Mouse (Mus musculus) G1E (cell line): ENCODE measurements around the gene Smarcd2. TPM values are rescaled to one million over a fixed set of nuclear protein-coding genes. Genes with fewer than 3 reads are reported as not detected.

ENCODE experiments used
- ATAC-seq: 2 replicates; pipeline ENCODE4 v1.8.0; 2016; ENCODE audit warnings: mild to moderate bottlenecking; ENCODE audit not compliant: insufficient number of reproducible peaks, poor library complexity, low FRiP score, severe bottlenecking; ENCODE audit errors: extremely low read depth
- DNase-seq: peaks from one replicate; pipeline ENCODE4 v3.0.0; 2012; ENCODE audit warnings: low spot score
- H3K27me3 ChIP-seq: 2 replicates; pipeline ENCODE4 v1.6.1; 2012; ENCODE audit warnings: mild to moderate bottlenecking, low read length, inconsistent platforms; ENCODE audit not compliant: insufficient read depth
- H3K36me3 ChIP-seq: replicated peaks from 2 replicates; pipeline ENCODE3; 2012; ENCODE audit warnings: mild to moderate bottlenecking, inconsistent platforms
- H3K4me1 ChIP-seq: 2 replicates; pipeline ENCODE4 v1.6.1; 2012; ENCODE audit warnings: low read depth, low read length, inconsistent platforms, mixed read lengths; ENCODE audit not compliant: insufficient read depth
- H3K4me3 ChIP-seq: 2 replicates; pipeline ENCODE4 v1.5.1; 2012; ENCODE audit warnings: low read depth, mild to moderate bottlenecking, inconsistent platforms, low read length, moderate library complexity, mixed read lengths
- H3K9me3 ChIP-seq: replicated peaks from 2 replicates; pipeline ENCODE4 v1.6.1; 2012; ENCODE audit warnings: inconsistent platforms
- CTCF ChIP-seq: IDR thresholded peaks from 2 replicates; pipeline ENCODE4 v1.5.1; 2012; ENCODE audit warnings: low read depth, low read length, inconsistent platforms, mixed read lengths
- GATA1 ChIP-seq: IDR thresholded peaks from 2 replicates; pipeline ENCODE4 v1.6.1; 2012; ENCODE audit warnings: borderline replicate concordance, low read length, inconsistent platforms, mixed read lengths
- GATA2 ChIP-seq: IDR thresholded peaks from 2 replicates; pipeline ENCODE4 v1.6.1; 2012; ENCODE audit warnings: low read depth, low read length, inconsistent platforms, borderline replicate concordance
- POLR2AphosphoS5 ChIP-seq: IDR thresholded peaks from 2 replicates; pipeline ENCODE4 v1.6.1; 2012; ENCODE audit warnings: low read depth, low read length, inconsistent platforms; ENCODE audit not compliant: insufficient replicate concordance
- TAL1 ChIP-seq: conservative IDR thresholded peaks from 2 replicates; pipeline ENCODE4 v1.6.1; 2012; ENCODE audit warnings: low read depth, low read length, inconsistent platforms, mixed read lengths
- polyA plus RNA-seq: library from polyadenylated mRNA; stranded (reverse); fragments of >175 nt; gene quantifications from 2 replicates; pipeline ENCODE4 v1.2.3, GENCODE M21; 2012
- total RNA-seq, 2 experiments: library from RNA; stranded (forward) in 1 of 2; stranded (reverse) in 1 of 2; fragments of 200-1000 nt in 1 of 2; fragments of >200 nt in 1 of 2; fragmentation: Nextera tagmentation in 1 of 2; gene quantifications; 2 replicates each; pipeline ENCODE4 v1.2.3; 2014 to 2017

Gene Smarcd2
- total and polyA plus RNA-seq, 3 experiments: 94.1 to 139 (median 138) TPM

DNA sequence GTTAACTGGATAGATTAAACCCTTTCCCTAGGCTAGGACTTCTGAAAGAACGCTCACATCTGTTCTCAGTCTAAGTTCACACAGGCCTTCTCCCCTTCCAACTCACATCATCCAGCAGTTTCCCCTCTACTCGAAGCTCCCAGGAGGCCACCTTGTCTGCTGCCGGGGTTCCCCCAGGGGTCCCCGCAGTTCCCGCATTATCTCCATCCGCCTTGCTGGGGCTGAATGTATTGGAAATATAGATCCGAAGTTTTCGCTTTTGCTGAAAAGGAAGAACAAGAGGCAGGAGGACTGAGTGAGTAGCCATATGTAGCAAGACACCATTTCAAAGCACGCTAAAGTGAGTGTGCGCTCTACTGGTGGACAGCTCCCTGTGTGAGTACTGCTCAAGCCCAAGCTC is 6.3 kb downstream of the Smarcd2 start:
- no peak for TF ChIP-seq TAL1
- TF ChIP-seq POLR2AphosphoS5: no peak
- no peak for TF ChIP-seq GATA2
- TF ChIP-seq GATA1: no peak
- TF ChIP-seq CTCF: no peak
- peaks cover 51% of the 10 kb centered on the region for H3K4me1 ChIP-seq
- H3K4me3 ChIP-seq: no peak overlapping the region
- ATAC-seq (no peak), DNase-seq (no peak)
- peaks cover 95% of the 10 kb centered on the region for H3K36me3 ChIP-seq
- H3K27me3 ChIP-seq: no peaks in the 10 kb centered on the region
- H3K9me3 ChIP-seq: no peaks in the 10 kb centered on the region

DNA sequence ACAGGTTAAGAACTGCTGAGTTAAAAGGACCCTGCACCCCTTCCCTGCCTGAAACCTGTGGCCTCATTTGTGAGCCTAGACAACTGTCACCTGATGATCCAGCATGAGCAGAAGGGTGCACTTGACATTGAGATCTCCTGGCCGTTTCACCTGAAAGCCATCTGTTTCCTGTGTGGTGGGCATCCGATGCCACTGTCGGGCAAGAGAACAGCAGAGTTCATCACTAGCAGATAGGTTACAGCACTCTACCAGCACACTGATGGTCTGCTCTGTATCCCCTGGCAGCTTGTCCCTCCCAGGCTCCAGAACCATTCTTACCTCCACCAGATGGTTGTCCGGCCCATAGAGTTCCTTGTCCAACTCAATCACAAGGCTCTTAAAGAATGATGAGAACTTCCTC is 7.2 kb downstream of the Smarcd2 start:
- H3K4me1 ChIP-seq: peaks cover 45% of the 10 kb centered on the region
- peaks cover 96% of the 10 kb centered on the region for H3K36me3 ChIP-seq
- H3K27me3 ChIP-seq: no peaks in the 10 kb centered on the region
- H3K4me3 ChIP-seq: no peak overlapping the region
- no peaks in the 10 kb centered on the region for H3K9me3 ChIP-seq
- DNase-seq (no peak), ATAC-seq (no peak)
- no peak for TF ChIP-seq POLR2AphosphoS5
- TF ChIP-seq TAL1: no peak
- no peak for TF ChIP-seq CTCF
- TF ChIP-seq GATA1: no peak
- no peak for TF ChIP-seq GATA2

DNA sequence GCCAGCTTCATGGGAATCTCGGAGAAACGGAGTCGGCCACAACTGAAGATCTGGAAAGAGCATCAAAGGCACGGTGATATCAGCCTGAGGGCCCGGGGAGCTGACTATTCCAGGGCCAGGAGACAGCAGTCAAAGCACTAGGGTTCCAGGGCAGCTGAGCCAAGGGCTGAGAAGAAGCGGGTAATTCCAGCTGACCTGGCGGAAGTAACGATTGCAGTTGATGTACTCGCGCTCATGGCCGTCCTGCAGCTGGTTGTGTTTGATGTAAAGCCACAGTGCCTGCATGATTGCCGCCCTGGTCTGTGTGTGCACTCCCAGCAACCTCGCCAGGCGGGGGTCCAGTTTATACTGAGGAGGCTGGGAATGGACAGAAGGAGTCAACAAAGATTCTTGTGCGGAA is 7.8 kb downstream of the Smarcd2 start:
- DNase-seq (no peak), ATAC-seq (no peak)
- H3K4me1 ChIP-seq: peaks cover 40% of the 10 kb centered on the region
- no peaks in the 10 kb centered on the region for H3K9me3 ChIP-seq
- no peak overlapping the region for H3K4me3 ChIP-seq
- H3K27me3 ChIP-seq: no peaks in the 10 kb centered on the region
- TF ChIP-seq CTCF: no peak
- no peak for TF ChIP-seq TAL1
- no peak for TF ChIP-seq GATA1
- TF ChIP-seq POLR2AphosphoS5: no peak
- TF ChIP-seq GATA2: no peak
- H3K36me3 ChIP-seq: peaks cover 92% of the 10 kb centered on the region

GRCm38 (mm10) chr11:106263963-106264362 is 8.8 kb downstream of the Smarcd2 start:
- TF ChIP-seq GATA1 (no peak), GATA2 (no peak), POLR2AphosphoS5 (no peak), TAL1 (no peak), CTCF (no peak)
- Histone ChIP-seq H3K4me3 (no peak overlapping the region), H3K36me3 (peaks cover 94% of the 10 kb centered on the region), H3K27me3 (no peaks in the 10 kb centered on the region), H3K9me3 (no peaks in the 10 kb centered on the region), H3K4me1 (peaks cover 32% of the 10 kb centered on the region)
- no peak for ATAC-seq
- DNase-seq: no peak

- peaks cover 84% of the 10 kb centered on the region for H3K36me3 ChIP-seq
- H3K9me3 ChIP-seq: no peaks in the 10 kb centered on the region
- H3K27me3 ChIP-seq: no peaks in the 10 kb centered on the region
- no peak overlapping the region for H3K4me3 ChIP-seq
- DNase-seq (no peak), ATAC-seq (no peak)
- TF ChIP-seq GATA2 (no peak), TAL1 (no peak), CTCF (no peak), POLR2AphosphoS5 (no peak), GATA1 (no peak)
- H3K4me1 ChIP-seq: peaks cover 29% of the 10 kb centered on the region
Measured at GRCm38 (mm10) chr11:106260826-106261450, 11.8 kb downstream of the Smarcd2 start.

DNA sequence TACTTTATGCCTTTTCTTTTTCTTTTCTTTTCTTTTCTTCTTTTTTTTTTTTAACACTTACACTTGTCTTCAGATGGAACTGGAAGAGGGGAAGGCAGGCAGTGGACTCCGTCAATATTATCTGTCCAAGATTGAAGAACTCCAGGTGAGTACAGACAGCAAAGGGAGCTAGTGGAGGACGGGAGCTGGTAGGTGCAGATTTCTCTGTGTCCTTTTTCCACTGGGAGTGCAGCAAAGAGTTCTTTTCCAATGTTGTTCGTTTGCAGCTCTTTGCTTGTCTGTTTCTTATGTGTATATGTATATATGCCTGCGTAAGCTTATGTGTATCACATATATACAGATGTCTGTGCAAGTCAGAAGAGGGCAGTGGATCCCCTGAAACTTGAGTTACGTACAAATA is 16.0 kb downstream of the Smarcd2 start:
- Histone ChIP-seq H3K4me3 (peak overlapping the region; percentile 88), H3K36me3 (peaks cover 74% of the 10 kb centered on the region), H3K27me3 (no peaks in the 10 kb centered on the region), H3K9me3 (no peaks in the 10 kb centered on the region), H3K4me1 (peaks cover 49% of the 10 kb centered on the region)
- TF ChIP-seq GATA1 (no peak), CTCF (no peak), GATA2 (no peak), POLR2AphosphoS5 (no peak), TAL1 (no peak)
- ATAC-seq: no peak
- no peak for DNase-seq
